Mouse (Mus musculus) forebrain, embryonic 10.5 days (tissue): ENCODE data around the gene Cdpf1. TPM values are rescaled to one million over a fixed set of nuclear protein-coding genes. Genes with fewer than 3 reads are reported as not detected.

Source experiments
- DNase-seq: peaks from one replicate; pipeline ENCODE4 v3.0.0-alpha.2; 2017; ENCODE audit warnings: low spot score; ENCODE audit errors: extremely low spot score
- H3K27ac ChIP-seq: fragments of 300-500 bp; sonication (generic); 2 replicates; pipeline ENCODE4 v1.5.1; 2016; ENCODE audit warnings: mild to moderate bottlenecking
- H3K27me3 ChIP-seq: fragments of 300-500 bp; sonication (generic); 2 replicates; pipeline ENCODE4 v1.6.1; 2016; ENCODE audit warnings: mild to moderate bottlenecking; ENCODE audit not compliant: poor library complexity, severe bottlenecking
- H3K36me3 ChIP-seq: fragments of 300-500 bp; sonication (generic); replicated peaks from 2 replicates; pipeline ENCODE4 v1.6.1; 2016; ENCODE audit warnings: mild to moderate bottlenecking, moderate library complexity
- H3K4me1 ChIP-seq: fragments of 300-500 bp; sonication (generic); 2 replicates; pipeline ENCODE4 v1.6.1; 2016
- H3K4me3 ChIP-seq: fragments of 300-500 bp; sonication (generic); 2 replicates; pipeline ENCODE4 v1.5.1; 2016; ENCODE audit warnings: mild to moderate bottlenecking, moderate library complexity
- H3K9me3 ChIP-seq: fragments of 300-500 bp; sonication (generic); 2 replicates; pipeline ENCODE4 v1.6.1; 2016; ENCODE audit warnings: mild to moderate bottlenecking, moderate library complexity
- whole genome bisulfite sequencing: fragments of 180-500 bp; shearing (Covaris S2); methylation state at CpG from one replicate; pipeline ENCODE4 v1.1.7; 2016; 5-methylcytosine and 5-hydroxymethylcytosine counted together
- polyA plus RNA-seq: library from polyadenylated mRNA; unstranded; fragments of >200 nt; fragmentation: Nextera tagmentation; extraction: Ambion mirVana; gene quantifications from 2 replicates; pipeline ENCODE4 v1.2.1, GENCODE M21; 2016

Cdpf1 gene
- polyA plus RNA-seq, 1 experiment from 2014 or later, result 29.7 TPM

- no peaks in the 10 kb centered on the region for H3K36me3 ChIP-seq
- H3K4me3 ChIP-seq, result no peak overlapping the region
- H3K27me3 ChIP-seq, result no peaks in the 10 kb centered on the region
- H3K4me1 ChIP-seq, result peaks cover 17% of the 10 kb centered on the region
- 89% methylated on average over 4 of the region's 4 CpGs for WGBS
- no peak overlapping the region for H3K27ac ChIP-seq
- DNase-seq, result no peak
- no peaks in the 10 kb centered on the region for H3K9me3 ChIP-seq
Measured at GRCm38 (mm10) chr15:85828071-85828470, 16.6 kb upstream of the Cdpf1 start.

- H3K27me3 ChIP-seq, result peaks cover 13% of the 10 kb centered on the region
- no peak for DNase-seq
- WGBS, result 86% methylated on average over 5 of the region's 5 CpGs
- no peaks in the 10 kb centered on the region for H3K36me3 ChIP-seq
- no peak overlapping the region for H3K4me3 ChIP-seq
- peaks cover 12% of the 10 kb centered on the region for H3K4me1 ChIP-seq
- no peak overlapping the region for H3K27ac ChIP-seq
- no peaks in the 10 kb centered on the region for H3K9me3 ChIP-seq
Measured at GRCm38 (mm10) chr15:85826676-85827075, 15.2 kb upstream of the Cdpf1 start.

- Histone ChIP-seq H3K4me3 (peak overlapping the region; percentile 69), H3K4me1 (peaks cover 16% of the 10 kb centered on the region), H3K27ac (peak overlapping the region; percentile 86), H3K9me3 (peaks cover 30% of the 10 kb centered on the region), H3K36me3 (no peaks in the 10 kb centered on the region), H3K27me3 (peaks cover 40% of the 10 kb centered on the region)
- WGBS, result 14% methylated on average over 4 of the region's 4 CpGs
- DNase-seq, result peak; percentile 21
Measured at GRCm38 (mm10) chr15:85822011-85822359, 10.5 kb upstream of the Cdpf1 start.

- H3K36me3 ChIP-seq, result no peaks in the 10 kb centered on the region
- peak within 1 kb of the TSS; percentile 69 for H3K4me3 ChIP-seq
- DNase-seq, result peak; percentile 39
- peak within 1 kb of the TSS; percentile 86 for H3K27ac ChIP-seq
- peaks cover 35% of the 10 kb centered on the region for H3K9me3 ChIP-seq
- H3K4me1 ChIP-seq, result peaks cover 16% of the 10 kb centered on the region
- peaks cover 44% of the 10 kb centered on the region for H3K27me3 ChIP-seq
- WGBS, result 2% methylated on average over 65 of the region's 65 CpGs
Measured at GRCm38 (mm10) chr15:85821203-85822010, 9.9 kb upstream of the Cdpf1 start, which contains the start of gene Pkdrej. Gene Pkdrej, minus strand, starts transcription at chr15:85821734.

- 0 out of 2 replicates have a peak, but pooled peaks cover 10% of the 10 kb centered on the region for H3K27me3 ChIP-seq
- no peaks in the 10 kb centered on the region for H3K36me3 ChIP-seq
- H3K4me1 ChIP-seq, result peaks cover 23% of the 10 kb centered on the region
- H3K27ac ChIP-seq, result no peak overlapping the region
- peaks cover 30% of the 10 kb centered on the region for H3K9me3 ChIP-seq
- WGBS, result 74% methylated on average over 10 of the region's 10 CpGs
- DNase-seq, result no peak
- H3K4me3 ChIP-seq, result no peak overlapping the region
Measured at GRCm38 (mm10) chr15:85813428-85813827, 1.9 kb upstream of the Cdpf1 start.

- Histone ChIP-seq H3K4me3 (peak overlapping the region; percentile 84), H3K27me3 (0 out of 2 replicates have a peak, but pooled peaks cover 5% of the 10 kb centered on the region), H3K27ac (peak overlapping the region; percentile 90), H3K36me3 (no peaks in the 10 kb centered on the region), H3K4me1 (peaks cover 26% of the 10 kb centered on the region), H3K9me3 (peaks cover 6% of the 10 kb centered on the region; the same call in 1 of the 2 replicates)
- 6% methylated on average over 36 of the region's 36 CpGs for WGBS
- DNase-seq, result peak; percentile 28
Measured at GRCm38 (mm10) chr15:85810806-85811521, 533 bp downstream of the Cdpf1 start.

GRCm38 (mm10) chr15:85810462-85810805 lies 1.1 kb downstream of the Cdpf1 start:
- Histone ChIP-seq H3K27ac (no peak overlapping the region), H3K4me3 (peak overlapping the region; percentile 84)
- 84% methylated on average over 5 of the region's 5 CpGs for WGBS

GRCm38 (mm10) chr15:85809091-85809490 lies 2.4 kb downstream of the Cdpf1 start:
- H3K27ac ChIP-seq, result no peak overlapping the region
- no peak overlapping the region for H3K4me3 ChIP-seq
- no peaks in the 10 kb centered on the region for H3K36me3 ChIP-seq
- H3K4me1 ChIP-seq, result peaks cover 26% of the 10 kb centered on the region
- H3K27me3 ChIP-seq, result 0 out of 2 replicates have a peak, but pooled peaks cover 5% of the 10 kb centered on the region
- DNase-seq, result no peak
- no peaks in the 10 kb centered on the region for H3K9me3 ChIP-seq
- 88% methylated on average over 12 of the region's 12 CpGs for WGBS

More at GRCm38 (mm10) chr15:85810462-85810805, 1.1 kb downstream of the Cdpf1 start:
- Histone ChIP-seq H3K36me3 (no peaks in the 10 kb centered on the region), H3K9me3 (peaks cover under 1% of the 10 kb centered on the region; the same call in 1 of the 2 replicates), H3K4me1 (peaks cover 26% of the 10 kb centered on the region), H3K27me3 (0 out of 2 replicates have a peak, but pooled peaks cover 5% of the 10 kb centered on the region)
- no peak for DNase-seq

GRCm38 (mm10) chr15:85808434-85808833 lies 3.1 kb downstream of the Cdpf1 start:
- H3K4me3 ChIP-seq, result no peak overlapping the region
- no peaks in the 10 kb centered on the region for H3K9me3 ChIP-seq
- H3K36me3 ChIP-seq, result no peaks in the 10 kb centered on the region
- WGBS, result 57% methylated on average over 8 of the region's 8 CpGs
- H3K27me3 ChIP-seq, result 0 out of 2 replicates have a peak, but pooled peaks cover 3% of the 10 kb centered on the region
- H3K27ac ChIP-seq, result no peak overlapping the region; the same call in 1 of the 2 replicates
- H3K4me1 ChIP-seq, result peaks cover 26% of the 10 kb centered on the region
- no peak for DNase-seq

GRCm38 (mm10) chr15:85808031-85808430 lies 3.5 kb downstream of the Cdpf1 start:
- Histone ChIP-seq H3K36me3 (no peaks in the 10 kb centered on the region), H3K4me1 (peaks cover 26% of the 10 kb centered on the region), H3K4me3 (no peak overlapping the region), H3K27ac (no peak overlapping the region), H3K9me3 (no peaks in the 10 kb centered on the region), H3K27me3 (no peaks in the 10 kb centered on the region)
- DNase-seq, result no peak
- 82% methylated on average over 6 of the region's 6 CpGs for WGBS

GRCm38 (mm10) chr15:85807404-85807803 lies 4.1 kb downstream of the Cdpf1 start:
- no peak overlapping the region for H3K27ac ChIP-seq
- peaks cover 26% of the 10 kb centered on the region for H3K4me1 ChIP-seq
- no peak for DNase-seq
- no peaks in the 10 kb centered on the region for H3K36me3 ChIP-seq
- no peak overlapping the region for H3K4me3 ChIP-seq
- no peaks in the 10 kb centered on the region for H3K27me3 ChIP-seq
- 76% methylated on average over 4 of the region's 4 CpGs for WGBS
- no peaks in the 10 kb centered on the region for H3K9me3 ChIP-seq

- H3K4me3 ChIP-seq, result no peak overlapping the region
- no peaks in the 10 kb centered on the region for H3K36me3 ChIP-seq
- no peak for DNase-seq
- no peaks in the 10 kb centered on the region for H3K27me3 ChIP-seq
- H3K27ac ChIP-seq, result no peak overlapping the region
- WGBS, result 89% methylated on average over 4 of the region's 4 CpGs
- H3K4me1 ChIP-seq, result peaks cover 22% of the 10 kb centered on the region
- no peaks in the 10 kb centered on the region for H3K9me3 ChIP-seq
Measured at GRCm38 (mm10) chr15:85806886-85807285, 4.6 kb downstream of the Cdpf1 start.

GRCm38 (mm10) chr15:85802931-85803330 lies 8.6 kb downstream of the Cdpf1 start:
- H3K27ac ChIP-seq, result no peak overlapping the region
- H3K4me3 ChIP-seq, result no peak overlapping the region
- no peak for DNase-seq
- H3K27me3 ChIP-seq, result no peaks in the 10 kb centered on the region
- 89% methylated on average over 2 of the region's 2 CpGs for WGBS
- H3K4me1 ChIP-seq, result no peaks in the 10 kb centered on the region
- H3K36me3 ChIP-seq, result no peaks in the 10 kb centered on the region
- H3K9me3 ChIP-seq, result no peaks in the 10 kb centered on the region
